ENCODE assay signal across 23 mouse cellular contexts in genomic region chr7:114420918-114421317, GRCm38 (mm10). TPM values are rescaled to one million over a fixed set of nuclear protein-coding genes. Genes with fewer than 3 reads are reported as not detected.
DNase-seq lines count a peak whose midpoint lies in the region; ATAC-seq and TF ChIP-seq lines count a peak whose summit lies in the region.
"Had no signal": no experiment of that assay in that cellular context is flagged by ENCODE, and none has a peak within 500 bp of the region (broad histone marks: within the 10 kb centered on the region; RNA-seq: fewer than 3 reads in every experiment).

No protein-coding gene starts in this region.

- no peak overlapping the region for H3K9ac ChIP-seq in midbrain, embryonic 11.5 days (ENCODE audit: low read length)
- H3K9ac ChIP-seq in midbrain, postnatal 0 days (replicated peaks; ENCODE audit: low read length, poor library complexity, severe bottlenecking), result no peak overlapping the region
- H3K9ac ChIP-seq: embryonic facial prominence, embryonic 15.5 days; forebrain, embryonic 15.5 days; hindbrain, embryonic 14.5 days had no signal

- no peaks in the 10 kb centered on the region for H3K9me3 ChIP-seq in midbrain, embryonic 11.5 days (ENCODE audit: control insufficient read depth, low read length)
- H3K9me3 ChIP-seq in midbrain, postnatal 0 days (ENCODE audit: low read length), result no peaks in the 10 kb centered on the region
- H3K9me3 ChIP-seq: embryonic facial prominence, embryonic 15.5 days; forebrain, embryonic 10.5 days; forebrain, embryonic 15.5 days; heart, embryonic 10.5 days had no signal

- no peak for TF ChIP-seq CTCF in cerebellum, adult 2 months (IDR thresholded peaks at IDR 0.05; ENCODE audit: borderline replicate concordance, insufficient read depth, low read depth, low read length)
- TF ChIP-seq CTCF in midbrain, postnatal 0 days (IDR thresholded peaks at IDR 0.05), result no peak

- 6% methylated on average over 4 of the region's 4 CpGs for WGBS in cerebellum, adult 2 months
- 64% methylated on average over 4 of the region's 4 CpGs for WGBS in midbrain, embryonic 11.5 days
- 51% methylated on average over 4 of the region's 4 CpGs for WGBS in midbrain, postnatal 0 days

- no peak overlapping the region for H3K4me2 ChIP-seq in midbrain, embryonic 11.5 days
- H3K4me2 ChIP-seq in midbrain, postnatal 0 days (ENCODE audit: low read depth, low read length, poor library complexity, severe bottlenecking), result no peak overlapping the region
- H3K4me2 ChIP-seq: embryonic facial prominence, embryonic 15.5 days; forebrain, embryonic 15.5 days; hindbrain, embryonic 14.5 days had no signal

- DNase-seq in cerebellum, adult 2 months, result peak; percentile 26 to 44
- DNase-seq in cerebellum, adult 9-11 months, result no peak
- DNase-seq in embryo, embryonic 11 days, result peak; percentile 3
- DNase-seq in embryo, embryonic 10 days (ENCODE audit: low spot score), result no peak
- DNase-seq in midbrain, embryonic 11.5 days (ENCODE audit: low spot score, missing footprints), result peak; percentile 77
- no peak for DNase-seq in midbrain, postnatal 0 days (ENCODE audit: low spot score)
- no peak for DNase-seq in thymus, postnatal 36 days
- DNase-seq: adrenal gland, adult 8-10 months; cerebellum, adult 8-10 months; gastrocnemius, postnatal 36 days; heart, adult 18-20 months; heart, postnatal 14 days; kidney, adult 2 months had no signal

- H3K4me3 ChIP-seq in cerebellum, adult 2 months (replicated peaks; ENCODE audit: insufficient read depth, low read depth, low read length), result peak overlapping the region; percentile 42
- no peak overlapping the region for H3K4me3 ChIP-seq in midbrain, embryonic 11.5 days (ENCODE audit: low read depth, low read length)
- H3K4me3 ChIP-seq in midbrain, postnatal 0 days (ENCODE audit: low read depth, low read length), result no peak overlapping the region
- H3K4me3 ChIP-seq in brown adipose tissue, adult 24 weeks (ENCODE audit: insufficient read depth, low read depth, low read length), result 0 out of 2 replicates have a peak overlapping the region, but pooled peaks have one; percentile 7
- H3K4me3 ChIP-seq: embryonic facial prominence, embryonic 15.5 days; erythroblast, embryonic 14.5 days; forebrain, embryonic 10.5 days; forebrain, embryonic 15.5 days; heart, embryonic 10.5 days had no signal

- no peaks in the 10 kb centered on the region for H3K36me3 ChIP-seq in midbrain, embryonic 11.5 days (ENCODE audit: control insufficient read depth, insufficient read depth, low read length)
- H3K36me3 ChIP-seq in midbrain, postnatal 0 days (ENCODE audit: insufficient read depth, low read length), result no peaks in the 10 kb centered on the region
- H3K36me3 ChIP-seq: embryonic facial prominence, embryonic 15.5 days; forebrain, embryonic 10.5 days; forebrain, embryonic 15.5 days; heart, embryonic 10.5 days had no signal

- H3K4me1 ChIP-seq in cerebellum, adult 2 months (ENCODE audit: control insufficient read depth, insufficient read depth, low read length), result peaks cover 11% of the 10 kb centered on the region; the same call in 1 of the 2 replicates
- peaks cover 8% of the 10 kb centered on the region; the same call in 1 of the 2 replicates for H3K4me1 ChIP-seq in midbrain, embryonic 11.5 days (ENCODE audit: control insufficient read depth, insufficient read depth, low read length)
- H3K4me1 ChIP-seq in midbrain, postnatal 0 days (ENCODE audit: insufficient read depth, low read length), result peaks cover 4% of the 10 kb centered on the region; the same call in 1 of the 2 replicates
- no peaks in the 10 kb centered on the region for H3K4me1 ChIP-seq in brown adipose tissue, adult 24 weeks (ENCODE audit: control insufficient read depth, insufficient read depth, insufficient read length, low read length)

- TF ChIP-seq POLR2A in cerebellum, adult 2 months (IDR thresholded peaks at IDR 0.05; ENCODE audit: borderline replicate concordance, insufficient read depth, low read length), result no peak

- no peak for ATAC-seq in midbrain, embryonic 11.5 days (ENCODE audit: low FRiP score)
- ATAC-seq in midbrain, postnatal 0 days (ENCODE audit: low FRiP score), result no peak
- ATAC-seq: activated CD4-positive, CD25-positive, alpha-beta regulatory T cell, adult 4 months; forebrain, embryonic 15.5 days; intestine, embryonic 16.5 days; Patski had no signal

- H3K27ac ChIP-seq in cerebellum, adult 2 months (ENCODE audit: insufficient read depth, low read length), result peak overlapping the region; percentile 86
- H3K27ac ChIP-seq in midbrain, embryonic 11.5 days (ENCODE audit: low read depth, low read length), result no peak overlapping the region
- H3K27ac ChIP-seq in midbrain, postnatal 0 days (ENCODE audit: low read depth, low read length), result no peak overlapping the region
- H3K27ac ChIP-seq in brown adipose tissue, adult 24 weeks (replicated peaks; ENCODE audit: low read depth, low read length), result peak overlapping the region; percentile 16
- H3K27ac ChIP-seq: embryonic facial prominence, embryonic 15.5 days; forebrain, embryonic 10.5 days; forebrain, embryonic 15.5 days; heart, embryonic 10.5 days; hindbrain, embryonic 14.5 days had no signal

- no peaks in the 10 kb centered on the region for H3K27me3 ChIP-seq in cerebellum, adult 2 months (ENCODE audit: control insufficient read depth, insufficient read depth, low read length)
- no peaks in the 10 kb centered on the region for H3K27me3 ChIP-seq in midbrain, embryonic 11.5 days (ENCODE audit: control insufficient read depth, insufficient read depth, low read length)
- H3K27me3 ChIP-seq in midbrain, postnatal 0 days (ENCODE audit: insufficient read depth, low read length), result no peaks in the 10 kb centered on the region
- H3K27me3 ChIP-seq: embryonic facial prominence, embryonic 15.5 days; forebrain, embryonic 15.5 days; Patski had no signal

RNA-seq across cellular contexts. Expression of gene Pde3b, which starts 5.8 kb away (rescaled TPM):
- polyA plus RNA-seq in cerebellum, adult 2 months (2012; rRNA removed), result 15.5 and 18.3 TPM in 2 replicates
- 12.5 and 13.4 TPM in 2 replicates for polyA plus RNA-seq in midbrain, embryonic 11.5 days (2014; fragmentation: Nextera tagmentation; extraction: Ambion mirVana)
- total RNA-seq in midbrain, postnatal 0 days (2014; rRNA removed), result 9.5 and 12.9 TPM in 2 replicates
- 2.1 and 3.6 TPM in 2 replicates for polyA plus RNA-seq in midbrain, postnatal 0 days (2015; fragmentation: Nextera tagmentation; extraction: Ambion mirVana)
- 93.1 and 120 TPM in 2 replicates for polyA plus RNA-seq in brown adipose tissue, adult 24 weeks (2012; ENCODE audit: insufficient read depth, insufficient read length, missing spikeins)

Comparison
In these comparisons a context has a peak if more than half of its experiments do, and no peak if none do; other contexts are left out.
1. DNase-seq: peak in cerebellum, adult 2 months (2 of 2), embryo, embryonic 11 days (single experiment) and midbrain, embryonic 11.5 days (single experiment); none in cerebellum, adult 9-11 months (single experiment), embryo, embryonic 10 days (single experiment), midbrain, postnatal 0 days (single experiment) and thymus, postnatal 36 days (0 of 2).
2. H3K27ac ChIP-seq: peak in cerebellum, adult 2 months (single experiment) and brown adipose tissue, adult 24 weeks (single experiment); none in midbrain, embryonic 11.5 days (single experiment) and midbrain, postnatal 0 days (single experiment).
3. H3K4me3 ChIP-seq: peak in cerebellum, adult 2 months (single experiment) and brown adipose tissue, adult 24 weeks (single experiment); none in midbrain, embryonic 11.5 days (single experiment) and midbrain, postnatal 0 days (single experiment).